Mouse (Mus musculus): Measurements from ENCODE around the gene Fam117a.
"Not testable (repeated sequence)": the region's sequence is repeated elsewhere in the genome, so short reads cannot be mapped to it uniquely, and the experiment has no call there.

The Fam117a gene

GRCm38 (mm10) chr11:95392223-95392667, 55.4 kb downstream of the Fam117a start:
- DNase-seq (ENCODE audit: low read depth, low spot score): no peak

GRCm38 (mm10) chr11:95392708-95393499, 56.1 kb downstream of the Fam117a start:
- no peak for DNase-seq (ENCODE audit: low read depth, low spot score)

- DNase-seq (ENCODE audit: low read depth, low spot score): no peak
Measured at GRCm38 (mm10) chr11:95393500-95393816, 56.6 kb downstream of the Fam117a start.

- no peak for DNase-seq (ENCODE audit: low read depth, low spot score)
Measured at GRCm38 (mm10) chr11:95394112-95394511, 57.3 kb downstream of the Fam117a start.

GRCm38 (mm10) chr11:95396548-95396947, 59.7 kb downstream of the Fam117a start:
- DNase-seq (ENCODE audit: low read depth, low spot score): no peak

GRCm38 (mm10) chr11:95397843-95398835, 61.3 kb downstream of the Fam117a start:
- peak; percentile 58 for DNase-seq (ENCODE audit: low read depth, low spot score)

GRCm38 (mm10) chr11:95399520-95400020, 62.8 kb downstream of the Fam117a start:
- DNase-seq (ENCODE audit: low read depth, low spot score): no peak

GRCm38 (mm10) chr11:95401568-95401967, 64.8 kb downstream of the Fam117a start:
- no peak for DNase-seq (ENCODE audit: low read depth, low spot score)

GRCm38 (mm10) chr11:95402196-95402595, 65.4 kb downstream of the Fam117a start:
- no peak for DNase-seq (ENCODE audit: low read depth, low spot score)

GRCm38 (mm10) chr11:95402658-95403101, 65.9 kb downstream of the Fam117a start:
- DNase-seq (ENCODE audit: low read depth, low spot score): no peak

GRCm38 (mm10) chr11:95403382-95404340, 66.8 kb downstream of the Fam117a start:
- DNase-seq (ENCODE audit: low read depth, low spot score): no peak

- no peak for DNase-seq (ENCODE audit: low read depth, low spot score)
Measured at GRCm38 (mm10) chr11:95405771-95406170, 69.0 kb downstream of the Fam117a start.

- not testable (repeated sequence) for DNase-seq (ENCODE audit: low read depth, low spot score)
Measured at GRCm38 (mm10) chr11:95406398-95406797, 69.6 kb downstream of the Fam117a start.

GRCm38 (mm10) chr11:95409450-95410112, 72.8 kb downstream of the Fam117a start:
- DNase-seq (ENCODE audit: low read depth, low spot score): no peak

- no peak for DNase-seq (ENCODE audit: low read depth, low spot score)
Measured at GRCm38 (mm10) chr11:95411453-95412013, 74.7 kb downstream of the Fam117a start.

- DNase-seq (ENCODE audit: low read depth, low spot score): no peak
Measured at GRCm38 (mm10) chr11:95412615-95413014, 75.8 kb downstream of the Fam117a start.

GRCm38 (mm10) chr11:95413641-95414535, 77.1 kb downstream of the Fam117a start, which contains the start of gene Spop:
Gene Spop (plus strand): TSS chr11:95414080.
- peak; percentile 95 for DNase-seq (ENCODE audit: low read depth, low spot score)

- DNase-seq (ENCODE audit: low read depth, low spot score): peak; percentile 95
Measured at GRCm38 (mm10) chr11:95414536-95415161, 77.8 kb downstream of the Fam117a start.
